Mouse (Mus musculus) thymus, adult 2 months (tissue): ENCODE results near the gene Sertad3. TPM values are rescaled to one million over a fixed set of nuclear protein-coding genes. Genes with fewer than 3 reads are reported as not detected.
A peak's percentile ranks its signal among the peaks of the same experiment; 100 is the strongest.

ENCODE experiments used
- DNase-seq: peaks from one replicate; pipeline ENCODE4 v3.0.0; 2021
- H3K27ac ChIP-seq: fragments of 200-500 bp; 2 replicates; pipeline ENCODE4 v1.5.1; 2012; ENCODE audit warnings: low read length, control low read depth; ENCODE audit not compliant: control insufficient read depth, insufficient read depth
- H3K27me3 ChIP-seq: fragments of 200-500 bp; 2 replicates; pipeline ENCODE4 v1.6.1; 2012; ENCODE audit warnings: mild to moderate bottlenecking, low read length, moderate library complexity, mixed read lengths; ENCODE audit not compliant: control insufficient read depth, insufficient read depth
- H3K36me3 ChIP-seq: fragments of 200-500 bp; 2 replicates; pipeline ENCODE4 v1.6.1; 2012; ENCODE audit warnings: mild to moderate bottlenecking, low read length, moderate library complexity; ENCODE audit not compliant: control insufficient read depth, insufficient read depth
- H3K4me1 ChIP-seq: fragments of 200-500 bp; replicated peaks from 2 replicates; pipeline ENCODE4 v1.6.1; 2012; ENCODE audit warnings: low read length; ENCODE audit not compliant: control insufficient read depth, insufficient read depth
- H3K4me3 ChIP-seq: fragments of 200-500 bp; 2 replicates; pipeline ENCODE4 v1.5.1; 2012; ENCODE audit warnings: mild to moderate bottlenecking, low read length, control low read depth, moderate library complexity; ENCODE audit not compliant: control insufficient read depth, insufficient read depth
- CTCF ChIP-seq: fragments of 200-500 bp; IDR thresholded peaks from 2 replicates; pipeline ENCODE4 v1.5.1; 2012; ENCODE audit warnings: mild to moderate bottlenecking, control low read depth, low read length, moderate library complexity, borderline replicate concordance; ENCODE audit not compliant: control insufficient read depth, poor library complexity, insufficient read depth; ENCODE audit errors: extremely low read depth
- POLR2A ChIP-seq: fragments of 200-500 bp; IDR thresholded peaks from 2 replicates; pipeline ENCODE4 v1.6.1; 2012; ENCODE audit warnings: mild to moderate bottlenecking, low read length, control low read depth, moderate library complexity; ENCODE audit not compliant: control insufficient read depth, poor library complexity, insufficient read depth; ENCODE audit errors: extremely low read depth
- WGBS: fragments of 180-500 bp; shearing (Covaris S2); methylation state at CpG from one replicate; pipeline ENCODE4 v1.1.7; 2018; 5-methylcytosine and 5-hydroxymethylcytosine counted together
- polyA plus RNA-seq: library from polyadenylated mRNA; depleted of rRNA; stranded (reverse); fragments of >200 nt; gene quantifications from 2 replicates; pipeline ENCODE4 v1.2.3, GENCODE M21; 2012

The Sertad3 gene
- polyA plus RNA-seq, 1 experiment: 25.8 TPM

- no peaks in the 10 kb centered on the region for H3K36me3 ChIP-seq
- TF ChIP-seq CTCF: no peak
- no peak for TF ChIP-seq POLR2A
- no peak overlapping the region for H3K27ac ChIP-seq
- 88% methylated on average over 4 of the region's 4 CpGs for WGBS
- no peaks in the 10 kb centered on the region for H3K4me1 ChIP-seq
- no peak overlapping the region for H3K4me3 ChIP-seq
- no peaks in the 10 kb centered on the region for H3K27me3 ChIP-seq
- no peak for DNase-seq
Measured at GRCm38 (mm10) chr7:27458614-27459013, 15.0 kb upstream of the Sertad3 start.

- no peak for TF ChIP-seq POLR2A
- no peak for TF ChIP-seq CTCF
- H3K4me3 ChIP-seq: no peak overlapping the region
- no peaks in the 10 kb centered on the region for H3K4me1 ChIP-seq
- no peaks in the 10 kb centered on the region for H3K36me3 ChIP-seq
- H3K27me3 ChIP-seq: no peaks in the 10 kb centered on the region
- H3K27ac ChIP-seq: no peak overlapping the region
- DNase-seq: no peak
- 95% methylated on average over 5 of the region's 5 CpGs for WGBS
Measured at GRCm38 (mm10) chr7:27459640-27460039, 13.9 kb upstream of the Sertad3 start.

- Histone ChIP-seq H3K36me3 (no peaks in the 10 kb centered on the region), H3K27ac (no peak overlapping the region), H3K27me3 (no peaks in the 10 kb centered on the region), H3K4me1 (no peaks in the 10 kb centered on the region), H3K4me3 (no peak overlapping the region)
- TF ChIP-seq POLR2A (no peak), CTCF (no peak)
- 64% methylated on average over 6 of the region's 6 CpGs for WGBS
- no peak for DNase-seq
Measured at GRCm38 (mm10) chr7:27460477-27460876, 13.1 kb upstream of the Sertad3 start.

- 67% methylated on average over 4 of the region's 4 CpGs for WGBS
- no peak overlapping the region for H3K4me3 ChIP-seq
- no peaks in the 10 kb centered on the region for H3K4me1 ChIP-seq
- H3K27me3 ChIP-seq: no peaks in the 10 kb centered on the region
- no peak for DNase-seq
- no peak overlapping the region for H3K27ac ChIP-seq
- TF ChIP-seq POLR2A (no peak), CTCF (no peak)
- no peaks in the 10 kb centered on the region for H3K36me3 ChIP-seq
Measured at GRCm38 (mm10) chr7:27467648-27468047, 5.9 kb upstream of the Sertad3 start.

GRCm38 (mm10) chr7:27471390-27472120, 2.0 kb upstream of the Sertad3 start:
- Histone ChIP-seq H3K4me3 (no peak overlapping the region), H3K36me3 (peaks cover 5% of the 10 kb centered on the region; the same call in 1 of the 2 replicates), H3K27me3 (no peaks in the 10 kb centered on the region), H3K4me1 (no peaks in the 10 kb centered on the region), H3K27ac (no peak overlapping the region)
- 95% methylated on average over 11 of the region's 11 CpGs for WGBS
- TF ChIP-seq POLR2A (no peak), CTCF (no peak)
- no peak for DNase-seq

GRCm38 (mm10) chr7:27472596-27472995, 972 bp upstream of the Sertad3 start:
- H3K27ac ChIP-seq: peak overlapping the region; percentile 50; the same call in 1 of the 2 replicates
- peaks cover 9% of the 10 kb centered on the region; the same call in 1 of the 2 replicates for H3K36me3 ChIP-seq
- no peak overlapping the region for H3K4me3 ChIP-seq
- H3K27me3 ChIP-seq: no peaks in the 10 kb centered on the region
- no peak for TF ChIP-seq CTCF
- no peak for TF ChIP-seq POLR2A
- DNase-seq: peak; percentile 24
- WGBS: 7% methylated on average over 7 of the region's 7 CpGs
- no peaks in the 10 kb centered on the region for H3K4me1 ChIP-seq
